Mouse (Mus musculus) limb, embryonic 14.5 days (tissue): ENCODE measurements around the gene Babam1. TPM values are rescaled to one million over a fixed set of nuclear protein-coding genes. Genes with fewer than 3 reads are reported as not detected.
"Not testable (repeated sequence)": the region's sequence is repeated elsewhere in the genome, so short reads cannot be mapped to it uniquely, and the experiment has no call there.

Experiments used
- ATAC-seq: fragments of 200-750 bp; cut with Nextera tagmentation; 2 replicates; pipeline ENCODE4 v1.8.0; 2017; ENCODE audit warnings: low read depth, moderate number of reproducible peaks, moderate TSS enrichment; ENCODE audit not compliant: low FRiP score
- DNase-seq: peaks from one replicate; pipeline ENCODE4 v3.0.0-alpha.2; 2015; ENCODE audit warnings: low spot score
- H3K27ac ChIP-seq: fragments of 300-500 bp; sonication (generic); replicated peaks from 2 replicates; pipeline ENCODE4 v1.5.1; 2014; ENCODE audit warnings: low read depth, mild to moderate bottlenecking, low read length, moderate library complexity, mixed read lengths
- H3K27me3 ChIP-seq: fragments of 300-500 bp; sonication (generic); 2 replicates; pipeline ENCODE4 v1.6.1; 2014; ENCODE audit warnings: low read length, mixed read lengths; ENCODE audit not compliant: control insufficient read depth, insufficient read depth
- H3K36me3 ChIP-seq: fragments of 300-500 bp; sonication (generic); 2 replicates; pipeline ENCODE4 v1.6.1; 2014; ENCODE audit warnings: mild to moderate bottlenecking, low read length, moderate library complexity, mixed read lengths; ENCODE audit not compliant: control insufficient read depth, insufficient read depth
- H3K4me1 ChIP-seq: fragments of 300-500 bp; sonication (generic); 2 replicates; pipeline ENCODE4 v1.6.1; 2014; ENCODE audit warnings: antibody characterized with exemption, low read length, mixed read lengths; ENCODE audit not compliant: control insufficient read depth, insufficient read depth
- H3K4me2 ChIP-seq: fragments of 300-500 bp; sonication (generic); replicated peaks from 2 replicates; pipeline ENCODE4 v1.6.1; 2014; ENCODE audit warnings: low read depth, mild to moderate bottlenecking, low read length, moderate library complexity; ENCODE audit not compliant: severe bottlenecking
- H3K4me3 ChIP-seq: fragments of 300-500 bp; sonication (generic); replicated peaks from 2 replicates; pipeline ENCODE4 v1.5.1; 2014; ENCODE audit warnings: low read length
- H3K9ac ChIP-seq: fragments of 300-500 bp; sonication (generic); 2 replicates; pipeline ENCODE4 v1.6.1; 2014; ENCODE audit warnings: mild to moderate bottlenecking, low read depth, low read length, moderate library complexity; ENCODE audit not compliant: severe bottlenecking
- H3K9me3 ChIP-seq: fragments of 300-500 bp; sonication (generic); 2 replicates; pipeline ENCODE4 v1.6.1; 2016; ENCODE audit warnings: low read length; ENCODE audit not compliant: control insufficient read depth
- POLR2A ChIP-seq: fragments of 200-500 bp; IDR thresholded peaks from 2 replicates; pipeline ENCODE4 v1.8.0; 2012; ENCODE audit warnings: inconsistent platforms, mild to moderate bottlenecking, moderate library complexity, borderline replicate concordance; ENCODE audit not compliant: insufficient read depth, insufficient read length; ENCODE audit errors: extremely low read depth
- WGBS: fragments of 180-500 bp; shearing (Covaris S2); extraction: QIAGEN DNeasy Blood & Tissue Kit; methylation state at CpG from one replicate; pipeline ENCODE4 v1.1.7; 2014; 5-methylcytosine and 5-hydroxymethylcytosine counted together
- polyA plus RNA-seq, 2 experiments: library from polyadenylated mRNA; depleted of rRNA in 1 of 2; stranded (reverse) in 1 of 2; unstranded in 1 of 2; fragments of >200 nt; fragmentation: Nextera tagmentation in 1 of 2; extraction: Ambion mirVana in 1 of 2; gene quantifications; 2 replicates each; pipeline versions ENCODE4 v1.2.1 to v1.2.3; 2012 to 2014

Babam1 gene
- polyA plus RNA-seq, 2 experiments = 88.6 to 117 TPM

DNA sequence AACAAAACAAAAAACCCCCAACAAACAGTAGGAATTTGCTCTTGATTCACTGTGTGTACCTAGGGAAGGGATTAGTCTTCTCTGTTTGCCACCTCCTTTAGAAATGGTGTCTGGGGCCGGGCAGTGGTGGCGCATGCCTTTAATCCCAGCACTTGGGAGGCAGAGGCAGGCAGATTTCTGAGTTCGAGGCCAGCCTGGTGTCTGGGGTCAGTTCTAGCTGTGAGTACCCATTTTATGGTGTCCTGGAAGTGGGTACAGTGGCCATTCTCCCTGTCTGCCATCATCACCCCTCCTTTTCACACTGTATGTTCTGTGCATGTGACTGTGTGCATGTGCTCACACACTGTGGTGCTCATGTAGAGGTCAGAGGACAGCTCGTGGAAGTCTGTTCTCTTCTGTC lies 11.6 kb downstream of the Babam1 start:
- Histone ChIP-seq H3K4me3 (no peak overlapping the region), H3K27ac (no peak overlapping the region), H3K4me2 (no peak overlapping the region), H3K36me3 (peaks cover 28% of the 10 kb centered on the region), H3K27me3 (no peaks in the 10 kb centered on the region), H3K9me3 (no peaks in the 10 kb centered on the region), H3K9ac (no peak overlapping the region), H3K4me1 (peaks cover 7% of the 10 kb centered on the region)
- 95% methylated on average over 4 of the region's 4 CpGs for WGBS
- DNase-seq (no peak), ATAC-seq (no peak)
- no peak for TF ChIP-seq POLR2A

DNA sequence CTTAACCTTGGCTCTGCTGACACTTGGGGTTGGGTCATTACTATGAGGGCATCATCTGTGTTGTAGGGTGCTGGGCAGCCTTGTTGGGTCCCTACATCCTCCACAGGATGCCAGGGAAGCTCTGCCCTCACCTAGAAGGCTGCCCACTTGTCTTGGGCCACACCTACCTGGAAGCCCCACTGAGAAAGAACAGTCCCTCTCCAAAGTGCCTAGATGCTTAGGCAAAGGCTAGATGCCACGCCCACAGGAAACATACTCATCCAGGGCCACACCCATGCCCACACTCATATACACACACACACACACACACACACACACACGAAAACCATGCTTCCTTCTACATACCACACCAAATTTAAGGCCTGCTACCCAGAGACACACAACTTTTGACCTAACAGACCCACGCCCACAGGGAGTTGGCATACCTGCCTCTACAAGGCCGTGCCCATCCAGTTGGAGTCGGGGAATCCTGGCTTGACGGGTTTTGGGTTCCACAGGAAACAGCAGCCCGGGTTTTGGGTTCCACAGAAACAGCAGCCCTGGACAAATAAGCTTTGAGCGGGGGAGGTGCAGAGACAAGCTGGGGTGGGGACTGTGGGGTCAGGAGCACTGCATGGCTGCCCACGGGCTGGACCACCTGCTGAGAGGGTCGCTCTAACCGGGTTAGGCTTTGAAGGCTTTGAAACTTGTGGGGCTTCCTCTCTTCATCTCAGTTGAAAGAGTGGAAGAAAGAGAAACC lies 15.0 kb downstream of the Babam1 start:
- H3K9ac ChIP-seq = no peak overlapping the region
- H3K4me1 ChIP-seq = peaks cover 1% of the 10 kb centered on the region
- no peak for ATAC-seq
- H3K4me2 ChIP-seq = no peak overlapping the region
- peaks cover 28% of the 10 kb centered on the region for H3K36me3 ChIP-seq
- TF ChIP-seq POLR2A = no peak
- no peak overlapping the region for H3K4me3 ChIP-seq
- H3K27me3 ChIP-seq = no peaks in the 10 kb centered on the region
- 45% methylated on average over 11 of the region's 11 CpGs for WGBS
- no peak overlapping the region for H3K27ac ChIP-seq
- H3K9me3 ChIP-seq = no peaks in the 10 kb centered on the region
- DNase-seq = no peak

DNA sequence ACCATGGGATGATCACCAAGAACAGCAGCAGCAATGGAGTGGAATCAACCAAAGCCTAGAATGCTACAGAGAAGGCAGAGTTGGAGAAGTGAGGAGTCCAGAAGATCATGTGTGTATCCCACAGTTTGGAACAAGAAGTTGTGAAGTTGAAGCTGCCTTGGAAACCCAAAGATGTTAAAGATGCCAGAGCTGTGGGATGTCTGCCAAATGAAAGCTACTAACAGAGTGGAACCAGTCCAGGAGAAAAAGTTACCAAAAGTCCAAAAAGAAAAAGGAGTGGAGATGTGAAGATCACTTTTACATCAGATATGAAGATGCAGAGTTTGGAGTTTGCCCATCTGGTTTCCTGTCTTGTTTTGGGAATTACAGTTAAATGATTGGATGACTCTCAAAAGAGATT lies 25.5 kb downstream of the Babam1 start:
- no peaks in the 10 kb centered on the region for H3K4me1 ChIP-seq
- no peak overlapping the region for H3K27ac ChIP-seq
- H3K27me3 ChIP-seq = no peaks in the 10 kb centered on the region
- no peaks in the 10 kb centered on the region for H3K9me3 ChIP-seq
- no peaks in the 10 kb centered on the region for H3K36me3 ChIP-seq
- H3K9ac ChIP-seq = no peak overlapping the region
- TF ChIP-seq POLR2A = no peak
- ATAC-seq (no peak), DNase-seq (no peak)
- no peak overlapping the region for H3K4me3 ChIP-seq
- H3K4me2 ChIP-seq = no peak overlapping the region

DNA sequence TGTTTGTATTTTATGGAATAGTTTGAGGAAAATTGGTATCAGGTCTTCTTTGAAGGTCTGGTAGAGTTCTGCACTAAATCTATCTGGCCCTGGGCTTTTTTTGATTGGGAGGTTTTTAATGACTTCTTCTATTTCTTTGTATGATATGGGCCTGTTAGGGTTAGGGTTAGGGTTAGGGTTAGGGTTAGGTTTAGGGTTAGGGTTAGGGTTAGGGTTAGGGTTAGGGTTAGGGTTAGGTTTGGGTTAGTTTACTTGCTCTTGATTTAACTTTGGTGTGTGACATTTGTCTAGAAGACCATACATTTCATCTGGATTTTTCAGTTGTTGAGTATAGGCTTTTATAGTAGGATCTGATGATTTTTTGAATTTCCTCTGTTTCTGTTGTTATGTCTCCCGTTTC lies 36.3 kb downstream of the Babam1 start:
- not testable (repeated sequence) for DNase-seq, ATAC-seq, H3K9ac ChIP-seq, H3K4me2 ChIP-seq, H3K27me3 ChIP-seq, H3K4me1 ChIP-seq, H3K27ac ChIP-seq, H3K36me3 ChIP-seq, H3K9me3 ChIP-seq, H3K4me3 ChIP-seq
- WGBS = 81% methylated on average over 1 of the region's 1 CpGs

DNA sequence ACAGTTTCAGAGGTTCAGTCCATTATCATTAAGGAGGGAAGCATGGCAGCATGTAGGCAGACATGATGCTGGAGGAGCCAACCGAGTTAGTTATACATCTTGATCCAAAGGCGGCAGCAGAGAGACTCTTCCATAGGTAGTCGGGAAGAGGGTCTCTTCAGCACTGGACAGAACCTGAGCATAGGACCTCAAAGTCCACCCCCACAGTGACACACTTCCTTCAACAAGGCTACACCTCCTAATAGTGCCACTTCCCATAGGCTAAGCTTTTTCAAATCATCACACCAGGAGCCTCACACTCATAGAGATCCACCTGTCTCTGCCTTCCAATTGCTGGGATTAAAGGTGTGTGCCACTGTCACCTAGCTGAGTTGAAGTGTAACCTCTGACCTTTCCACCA lies 40.4 kb downstream of the Babam1 start:
- Histone ChIP-seq H3K4me2 (no peak overlapping the region), H3K27ac (no peak overlapping the region), H3K4me3 (no peak overlapping the region), H3K9ac (no peak overlapping the region), H3K36me3 (no peaks in the 10 kb centered on the region), H3K9me3 (no peaks in the 10 kb centered on the region), H3K4me1 (no peaks in the 10 kb centered on the region), H3K27me3 (no peaks in the 10 kb centered on the region)
- DNase-seq = no peak
- no peak for ATAC-seq
- WGBS = 62% methylated on average over 3 of the region's 3 CpGs
- no peak for TF ChIP-seq POLR2A

DNA sequence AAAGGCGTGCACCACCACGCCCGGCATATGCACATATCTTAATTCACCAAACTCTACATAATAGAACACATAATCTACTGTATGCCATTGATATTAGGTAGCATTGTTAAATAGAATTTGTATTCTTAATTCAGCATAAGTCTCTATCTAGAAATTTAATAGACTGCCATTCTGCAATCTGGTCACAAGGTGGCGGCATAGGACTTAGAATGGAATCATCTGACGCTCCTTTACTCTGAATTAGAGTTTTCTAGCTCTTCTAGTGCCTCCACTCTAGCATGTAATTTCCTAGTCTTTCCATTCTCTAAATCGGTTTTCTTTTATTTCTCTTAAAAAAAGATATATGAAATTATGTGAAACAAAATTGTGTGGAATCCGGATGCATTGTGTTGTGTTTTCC lies 44.7 kb downstream of the Babam1 start:
- DNase-seq (peak; percentile 89), ATAC-seq (0 out of 2 replicates have a peak, but pooled peaks have one; percentile 34)
- H3K9me3 ChIP-seq = no peaks in the 10 kb centered on the region
- no peaks in the 10 kb centered on the region for H3K36me3 ChIP-seq
- no peak for TF ChIP-seq POLR2A
- H3K4me3 ChIP-seq = no peak overlapping the region
- no peaks in the 10 kb centered on the region for H3K27me3 ChIP-seq
- no peaks in the 10 kb centered on the region for H3K4me1 ChIP-seq
- WGBS = 1% methylated on average over 7 of the region's 7 CpGs
- H3K4me2 ChIP-seq = no peak overlapping the region
- H3K9ac ChIP-seq = no peak overlapping the region
- no peak overlapping the region for H3K27ac ChIP-seq
